Mouse (Mus musculus) c-Kit-positive CD71-positive TER-119-positive erythroid progenitor cells, embryonic 14.5 days (primary cell): ENCODE data around the gene Ebf4.
A peak's percentile ranks its signal among the peaks of the same experiment; 100 is the strongest.

Experiments
- DNase-seq: peaks from one replicate; pipeline ENCODE4 v3.0.0-alpha.2; 2013; ENCODE audit warnings: low spot score

Ebf4 gene

GRCm38 (mm10) chr2:130386212-130386611 is 91.2 kb downstream of the Ebf4 start:
- DNase-seq = no peak

- no peak for DNase-seq
These were observed 93.8 kb downstream of the Ebf4 start for GRCm38 (mm10) chr2:130388796-130389195.

- no peak for DNase-seq
These were observed 96.1 kb downstream of the Ebf4 start for GRCm38 (mm10) chr2:130390993-130391625.

- DNase-seq = no peak
These were observed 97.9 kb downstream of the Ebf4 start for GRCm38 (mm10) chr2:130392836-130393235.

- no peak for DNase-seq
These were observed 100.7 kb downstream of the Ebf4 start for GRCm38 (mm10) chr2:130395696-130396095.

- no peak for DNase-seq
These were observed 102.4 kb downstream of the Ebf4 start, which contains the start of gene Cpxm1 for GRCm38 (mm10) chr2:130397186-130397985. Gene Cpxm1 (minus strand): TSS chr2:130397574.

GRCm38 (mm10) chr2:130398091-130398490 is 103.1 kb downstream of the Ebf4 start:
- no peak for DNase-seq

- no peak for DNase-seq
These were observed 105.1 kb downstream of the Ebf4 start for GRCm38 (mm10) chr2:130400046-130400445.

- DNase-seq = no peak
These were observed 106.9 kb downstream of the Ebf4 start for GRCm38 (mm10) chr2:130401891-130402290.

GRCm38 (mm10) chr2:130404939-130405338 is 110.0 kb downstream of the Ebf4 start, which contains the start of the genes Gm28372 and 1700020A23Rik:
Gene Gm28372 (plus strand): TSS chr2:130405239.
Gene 1700020A23Rik (plus strand): TSS chr2:130405259.
- DNase-seq = no peak

- DNase-seq = no peak
These were observed 111.2 kb downstream of the Ebf4 start, which contains the start of gene Tmem239 for GRCm38 (mm10) chr2:130406178-130406577. Gene Tmem239 (plus strand): TSS chr2:130406478.

- no peak for DNase-seq
These were observed 113.2 kb downstream of the Ebf4 start for GRCm38 (mm10) chr2:130408194-130408593.

GRCm38 (mm10) chr2:130411558-130412495 is 116.9 kb downstream of the Ebf4 start:
- peak; percentile 49 for DNase-seq

GRCm38 (mm10) chr2:130412775-130413174 is 117.8 kb downstream of the Ebf4 start:
- DNase-seq = no peak

- DNase-seq = no peak
These were observed 119.3 kb downstream of the Ebf4 start for GRCm38 (mm10) chr2:130414094-130414856.
